Mouse (Mus musculus) testis, adult 2 months (tissue): ENCODE results near the gene Gm43552.

Experiments
- CTCF ChIP-seq: fragments of 200-500 bp; IDR thresholded peaks from 2 replicates; pipeline ENCODE4 v1.5.1; 2012; ENCODE audit warnings: low read depth, mild to moderate bottlenecking, inconsistent platforms, low read length, moderate library complexity; ENCODE audit not compliant: control insufficient read depth, insufficient read depth, insufficient replicate concordance
- POLR2A ChIP-seq: fragments of 200-500 bp; IDR thresholded peaks from 2 replicates; pipeline ENCODE4 v1.6.1; 2012; ENCODE audit warnings: low read depth, mild to moderate bottlenecking, inconsistent platforms, low read length, moderate library complexity; ENCODE audit not compliant: control insufficient read depth

DNA sequence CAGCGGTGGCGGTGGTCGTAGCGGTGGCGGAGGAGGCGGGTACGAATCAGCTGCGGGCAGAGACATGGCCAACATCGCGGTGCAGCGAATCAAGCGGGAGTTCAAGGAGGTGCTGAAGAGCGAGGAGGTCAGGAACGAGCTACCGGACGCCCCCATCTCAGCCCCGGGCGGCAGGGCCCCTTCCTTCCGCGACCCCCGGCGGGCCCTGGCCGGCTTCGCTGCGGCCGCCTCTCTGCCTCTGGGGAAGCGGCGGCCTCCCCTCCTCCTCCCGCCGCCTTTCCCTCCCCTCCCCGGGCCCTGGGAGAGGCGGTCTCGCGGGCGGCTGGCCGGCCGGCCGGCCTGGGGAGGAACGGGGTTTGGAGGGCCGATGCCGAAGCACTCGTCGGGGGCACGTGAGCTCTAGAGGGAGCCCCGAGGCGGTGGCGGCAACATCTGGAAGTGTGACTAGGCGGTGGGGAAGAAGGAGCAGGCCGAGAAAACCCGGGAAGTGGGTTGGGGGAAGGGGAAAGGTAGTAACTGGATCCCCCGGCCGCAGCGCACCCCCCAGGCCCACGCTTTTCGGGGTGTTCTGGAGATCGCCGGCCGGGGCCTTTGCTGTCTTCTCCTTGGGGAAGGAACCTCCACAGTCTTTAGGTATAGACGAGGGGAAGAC, 44.9 kb upstream of the Gm43552 start:
- TF ChIP-seq CTCF = no peak
- no peak for TF ChIP-seq POLR2A
